Mouse (Mus musculus) heart, postnatal 0 days (tissue): ENCODE measurements around the gene Ppp3cb.

Source experiments
- CTCF ChIP-seq: IDR thresholded peaks from 2 replicates; pipeline ENCODE4 v1.5.1; 2016; ENCODE audit warnings: antibody characterized with exemption, control low read depth, low read depth
- EP300 ChIP-seq: IDR thresholded peaks from 2 replicates; pipeline ENCODE4 v1.6.1; 2016; ENCODE audit warnings: antibody characterized with exemption, low read depth

DNA sequence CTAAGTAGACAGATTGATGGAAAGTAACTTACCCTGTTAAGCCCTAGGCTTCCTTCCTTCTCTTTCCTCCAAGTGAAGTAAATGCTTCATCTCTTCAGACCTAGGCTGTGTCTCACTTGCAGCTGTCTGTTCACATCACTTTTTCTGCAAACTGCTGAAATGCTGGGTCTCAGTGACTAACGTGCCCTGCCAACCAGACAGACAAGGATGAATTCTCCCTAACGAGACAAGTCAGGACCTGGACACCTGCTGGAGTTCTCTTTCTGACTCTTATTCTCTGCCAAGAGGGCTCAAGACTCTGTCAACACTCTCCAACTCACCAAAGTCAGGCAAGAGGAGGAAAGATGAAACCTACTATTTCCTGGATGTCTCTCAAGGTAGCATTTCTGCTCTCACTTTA, 49.8 kb downstream of the Ppp3cb start, which contains the start of gene Mss51:
- TF ChIP-seq EP300: no peak
- TF ChIP-seq CTCF: no peak
